Mouse (Mus musculus) frontal cortex, postnatal 36 days (tissue): ENCODE results near the gene Cdh24.
"Not testable (repeated sequence)": the region's sequence is repeated elsewhere in the genome, so short reads cannot be mapped to it uniquely, and the experiment has no call there.

Experiments used
- DNase-seq, 2 experiments: peaks; one replicate each; pipeline ENCODE4 v3.0.0; 2022; ENCODE audit warnings: low spot score in 2 of 2

Cdh24 gene

GRCm38 (mm10) chr14:54643011-54643410 is 1.8 kb upstream of the Cdh24 start:
- no peak for DNase-seq

- DNase-seq, result no peak
These were observed 1.2 kb upstream of the Cdh24 start for GRCm38 (mm10) chr14:54642224-54642944.

GRCm38 (mm10) chr14:54640946-54641304 is 239 bp downstream of the Cdh24 start, which contains the start of gene Gm17606:
TSS of gene Gm17606 (plus strand) at chr14:54640952.
- DNase-seq, result no peak

GRCm38 (mm10) chr14:54640121-54640520 is 1.0 kb downstream of the Cdh24 start:
- no peak for DNase-seq

GRCm38 (mm10) chr14:54638210-54638609 is 3.0 kb downstream of the Cdh24 start:
- peak in 1 of 2 experiments; percentile 31 for DNase-seq

- no peak for DNase-seq
These were observed 4.2 kb downstream of the Cdh24 start for GRCm38 (mm10) chr14:54636954-54637353.

GRCm38 (mm10) chr14:54634182-54634581 is 7.0 kb downstream of the Cdh24 start:
- no peak for DNase-seq

- no peak for DNase-seq
These were observed 8.9 kb downstream of the Cdh24 start for GRCm38 (mm10) chr14:54632252-54632651.

- DNase-seq, result no peak
These were observed 9.9 kb downstream of the Cdh24 start for GRCm38 (mm10) chr14:54631240-54631599.

- no peak for DNase-seq
These were observed 10.5 kb downstream of the Cdh24 start for GRCm38 (mm10) chr14:54630583-54631239.

- DNase-seq, result no peak
These were observed 11.4 kb downstream of the Cdh24 start for GRCm38 (mm10) chr14:54629797-54630196.

GRCm38 (mm10) chr14:54628103-54628502 is 13.1 kb downstream of the Cdh24 start:
- no peak for DNase-seq

- no peak for DNase-seq
These were observed 16.2 kb downstream of the Cdh24 start for GRCm38 (mm10) chr14:54624976-54625375.

- no peak for DNase-seq
These were observed 17.8 kb downstream of the Cdh24 start for GRCm38 (mm10) chr14:54623334-54623733.

- no peak for DNase-seq
These were observed 20.0 kb downstream of the Cdh24 start, which contains the start of gene Psmb11 for GRCm38 (mm10) chr14:54621133-54621532. TSS of gene Psmb11 (plus strand) at chr14:54621433.

- peak; percentile 90 to 92 for DNase-seq
These were observed 23.2 kb downstream of the Cdh24 start, which contains the start of gene Psmb5 for GRCm38 (mm10) chr14:54617897-54618365. TSS of gene Psmb5 (minus strand) at chr14:54618022.

- DNase-seq, result no peak
These were observed 23.8 kb downstream of the Cdh24 start for GRCm38 (mm10) chr14:54617152-54617896.

GRCm38 (mm10) chr14:54616226-54616825 is 24.8 kb downstream of the Cdh24 start:
- DNase-seq, result no peak

GRCm38 (mm10) chr14:54614130-54614529 is 27.0 kb downstream of the Cdh24 start:
- DNase-seq, result not testable (repeated sequence)

GRCm38 (mm10) chr14:54610648-54611047 is 30.5 kb downstream of the Cdh24 start:
- DNase-seq, result peak; percentile 42 to 66

GRCm38 (mm10) chr14:54609962-54610361 is 31.2 kb downstream of the Cdh24 start:
- DNase-seq, result no peak

- DNase-seq, result no peak
These were observed 31.9 kb downstream of the Cdh24 start for GRCm38 (mm10) chr14:54609245-54609644.
